8 mouse cellular contexts compared by ENCODE assay signal in genomic region chr19:29100261-29100660, GRCm38 (mm10). TPM values are rescaled to one million over a fixed set of nuclear protein-coding genes. Genes with fewer than 3 reads are reported as not detected.
DNase-seq lines count a peak whose midpoint lies in the region; ATAC-seq and TF ChIP-seq lines count a peak whose summit lies in the region.

No protein-coding gene starts in this region.

- DNase-seq in kidney, postnatal 10 days: no peak
- DNase-seq in embryonic facial prominence, embryonic 11.5 days (ENCODE audit: low spot score): no peak
- DNase-seq in adrenal gland, postnatal 4 days (ENCODE audit: low spot score in 2 of 2): no peak
- DNase-seq in lung, postnatal 10 days: no peak

- peak overlapping the region; percentile 64 for H3K4me3 ChIP-seq in kidney, embryonic 14.5 days (ENCODE audit: low read length)
- H3K4me3 ChIP-seq in embryonic facial prominence, embryonic 11.5 days (ENCODE audit: low read depth, low read length): peak overlapping the region; percentile 95
- peak overlapping the region; percentile 61 for H3K4me3 ChIP-seq in hindbrain, embryonic 16.5 days (ENCODE audit: low read length)
- H3K4me3 ChIP-seq in myocyte: peak overlapping the region; percentile 65

- no peak overlapping the region for H3K27ac ChIP-seq in kidney, embryonic 14.5 days (ENCODE audit: low read depth, low read length)
- H3K27ac ChIP-seq in embryonic facial prominence, embryonic 11.5 days (replicated peaks; ENCODE audit: low read depth, low read length): peak overlapping the region; percentile 41; the same call in 1 of the 2 replicates
- peak overlapping the region; percentile 66; the same call in 1 of the 2 replicates for H3K27ac ChIP-seq in hindbrain, embryonic 16.5 days (ENCODE audit: low read depth, low read length)

- no peaks in the 10 kb centered on the region for H3K36me3 ChIP-seq in kidney, embryonic 14.5 days (ENCODE audit: control insufficient read depth, insufficient read depth, low read length)
- no peaks in the 10 kb centered on the region for H3K36me3 ChIP-seq in embryonic facial prominence, embryonic 11.5 days (replicated peaks; ENCODE audit: control insufficient read depth, insufficient read depth, low read depth, low read length)
- no peaks in the 10 kb centered on the region for H3K36me3 ChIP-seq in hindbrain, embryonic 16.5 days (ENCODE audit: control insufficient read depth, insufficient read depth, low read length)
- no peaks in the 10 kb centered on the region for H3K36me3 ChIP-seq in myocyte (ENCODE audit: control insufficient read depth, insufficient read depth)

- peak overlapping the region; percentile 51 for H3K4me2 ChIP-seq in kidney, embryonic 14.5 days (replicated peaks; ENCODE audit: low read depth, low read length)
- peak overlapping the region; percentile 68 for H3K4me2 ChIP-seq in embryonic facial prominence, embryonic 11.5 days (ENCODE audit: low read depth, low read length)
- peak overlapping the region; percentile 73 for H3K4me2 ChIP-seq in hindbrain, embryonic 16.5 days (ENCODE audit: low read length)
- peak overlapping the region; percentile 100 for H3K4me2 ChIP-seq in myocyte (ENCODE audit: low read depth)

- H3K27me3 ChIP-seq in kidney, embryonic 14.5 days (ENCODE audit: control insufficient read depth, insufficient read depth, low read length): no peaks in the 10 kb centered on the region
- no peaks in the 10 kb centered on the region for H3K27me3 ChIP-seq in embryonic facial prominence, embryonic 11.5 days (ENCODE audit: control insufficient read depth, insufficient read depth, low read length)
- no peaks in the 10 kb centered on the region for H3K27me3 ChIP-seq in hindbrain, embryonic 16.5 days (replicated peaks; ENCODE audit: control insufficient read depth, insufficient read depth, low read length)
- H3K27me3 ChIP-seq in myocyte (ENCODE audit: control insufficient read depth, insufficient read depth, insufficient read length): no peaks in the 10 kb centered on the region

- ATAC-seq in kidney, embryonic 14.5 days (ENCODE audit: low FRiP score, low TSS enrichment): no peak
- no peak for ATAC-seq in embryonic facial prominence, embryonic 11.5 days (replicated peaks; ENCODE audit: insufficient number of reproducible peaks, low FRiP score, low TSS enrichment, low read depth)
- ATAC-seq in hindbrain, embryonic 16.5 days: no peak
- no peak for ATAC-seq in granulocyte monocyte progenitor cell, adult 5-6 weeks (replicated peaks; ENCODE audit: poor library complexity, severe bottlenecking)

- 11% methylated on average over 8 of the region's 8 CpGs for WGBS in kidney, embryonic 14.5 days
- 27% methylated on average over 8 of the region's 8 CpGs for WGBS in embryonic facial prominence, embryonic 11.5 days
- WGBS in hindbrain, embryonic 16.5 days: 17% methylated on average over 8 of the region's 8 CpGs

- H3K9ac ChIP-seq in kidney, embryonic 14.5 days (ENCODE audit: low read depth, low read length): peak overlapping the region; percentile 51; the same call in 1 of the 2 replicates
- peak overlapping the region; percentile 75 for H3K9ac ChIP-seq in embryonic facial prominence, embryonic 11.5 days (replicated peaks; ENCODE audit: low read length)
- peak overlapping the region; percentile 73 for H3K9ac ChIP-seq in hindbrain, embryonic 16.5 days (ENCODE audit: low read depth, low read length)

- no peaks in the 10 kb centered on the region for H3K4me1 ChIP-seq in kidney, embryonic 14.5 days (ENCODE audit: control insufficient read depth, insufficient read depth, low read length)
- H3K4me1 ChIP-seq in embryonic facial prominence, embryonic 11.5 days (ENCODE audit: control insufficient read depth, insufficient read depth, low read length): no peaks in the 10 kb centered on the region
- H3K4me1 ChIP-seq in hindbrain, embryonic 16.5 days (ENCODE audit: control insufficient read depth, insufficient read depth, low read depth, low read length): peaks cover 11% of the 10 kb centered on the region

- no peaks in the 10 kb centered on the region for H3K9me3 ChIP-seq in kidney, embryonic 14.5 days (ENCODE audit: control insufficient read depth, low read length)
- no peaks in the 10 kb centered on the region for H3K9me3 ChIP-seq in embryonic facial prominence, embryonic 11.5 days (replicated peaks; ENCODE audit: control insufficient read depth, low read length)
- H3K9me3 ChIP-seq in hindbrain, embryonic 16.5 days (ENCODE audit: control insufficient read depth, low read length): no peaks in the 10 kb centered on the region

- H3K79me2 ChIP-seq in myocyte (ENCODE audit: control insufficient read depth, insufficient read depth): peaks cover 28% of the 10 kb centered on the region

- no peak for TF ChIP-seq POLR2A in myocyte (IDR thresholded peaks at IDR 0.05; ENCODE audit: insufficient read length, low read depth)

- H3ac ChIP-seq in myocyte (ENCODE audit: control insufficient read depth, insufficient read length): peak overlapping the region; percentile 46

TF ChIP-seq in myocyte, 11 proteins besides CTCF, POLR2A, EP300 and RAD21:
- TF ChIP-seq SRF (IDR thresholded peaks at IDR 0.05; ENCODE audit: control insufficient read depth, insufficient read length, low read depth): no peak
- no peak for TF ChIP-seq USF1 (IDR thresholded peaks at IDR 0.05; ENCODE audit: low read depth)
- TF ChIP-seq E2F4 (IDR thresholded peaks at IDR 0.05; ENCODE audit: insufficient read depth): no peak

RNA-seq across cellular contexts. Expression of gene Rcl1, which starts 0.9 kb away (rescaled TPM):
- polyA plus RNA-seq in kidney, embryonic 14.5 days (2014; fragmentation: Nextera tagmentation; extraction: Ambion mirVana): 52.3 and 66.0 TPM in 2 replicates
- polyA plus RNA-seq in embryonic facial prominence, embryonic 11.5 days (2014; fragmentation: Nextera tagmentation; extraction: Ambion mirVana): 71.5 and 73.3 TPM in 2 replicates
- polyA plus RNA-seq in hindbrain, embryonic 16.5 days (2015; fragmentation: Nextera tagmentation; extraction: Ambion mirVana): 39.1 and 42.2 TPM in 2 replicates
- 19.1 TPM for polyA plus RNA-seq in myocyte (2012; fragmentation: generic; extraction: Trizol)
- total RNA-seq in adrenal gland, postnatal 4 days (2021): 10 to 100 TPM; 26.9 to 30.0 TPM
- 31.7 and 36.0 TPM in 2 replicates for total RNA-seq in granulocyte monocyte progenitor cell, adult 5-6 weeks (2014; fragmentation: Nextera tagmentation)
- total RNA-seq in granulocyte monocyte progenitor cell, adult 5-6 weeks (2017): 67.6 and 82.0 TPM in 2 replicates

RNA-seq across cellular contexts. Expression of gene Ak3, which starts 52.5 kb away (rescaled TPM):
- 51.1 and 97.7 TPM in 2 replicates for polyA plus RNA-seq in kidney, embryonic 14.5 days (2014; fragmentation: Nextera tagmentation; extraction: Ambion mirVana)
- 89.7 and 94.5 TPM in 2 replicates for polyA plus RNA-seq in embryonic facial prominence, embryonic 11.5 days (2014; fragmentation: Nextera tagmentation; extraction: Ambion mirVana)
- 74.4 and 75.2 TPM in 2 replicates for polyA plus RNA-seq in hindbrain, embryonic 16.5 days (2015; fragmentation: Nextera tagmentation; extraction: Ambion mirVana)
- 62.8 TPM for polyA plus RNA-seq in myocyte (2012; fragmentation: generic; extraction: Trizol)
- total RNA-seq in adrenal gland, postnatal 4 days (2021): 100 to 1,000 TPM; 146 to 153 TPM
- total RNA-seq in granulocyte monocyte progenitor cell, adult 5-6 weeks (2014; fragmentation: Nextera tagmentation): 41.2 and 51.0 TPM in 2 replicates
- total RNA-seq in granulocyte monocyte progenitor cell, adult 5-6 weeks (2017): 20.5 and 27.8 TPM in 2 replicates
